Mouse (Mus musculus) CD4-positive, CD25-positive, alpha-beta regulatory T cell, adult 4 months (primary cell): Measurements from ENCODE around the gene Pkig. TPM values are rescaled to one million over a fixed set of nuclear protein-coding genes. Genes with fewer than 3 reads are reported as not detected.
A peak's percentile ranks its signal among the peaks of the same experiment; 100 is the strongest.
"Not testable (repeated sequence)": the region's sequence is repeated elsewhere in the genome, so short reads cannot be mapped to it uniquely, and the experiment has no call there.

Experiments used
- ATAC-seq: one replicate; pipeline ENCODE4 v1.8.0; 2017
- polyA plus RNA-seq, 2 experiments: library from polyadenylated mRNA; unstranded; fragments of 100-300 nt; shearing (Covaris generic); gene quantifications; one replicate each; pipeline ENCODE4 v1.2.1; 2017

Gene Pkig
- polyA plus RNA-seq, 2 experiments from 2014 or later, result 1.5 to 9.0 TPM

- ATAC-seq, result no peak
Observed at GRCm38 (mm10) chr2:163644047-163644446, 14.1 kb upstream of the Pkig start.

DNA sequence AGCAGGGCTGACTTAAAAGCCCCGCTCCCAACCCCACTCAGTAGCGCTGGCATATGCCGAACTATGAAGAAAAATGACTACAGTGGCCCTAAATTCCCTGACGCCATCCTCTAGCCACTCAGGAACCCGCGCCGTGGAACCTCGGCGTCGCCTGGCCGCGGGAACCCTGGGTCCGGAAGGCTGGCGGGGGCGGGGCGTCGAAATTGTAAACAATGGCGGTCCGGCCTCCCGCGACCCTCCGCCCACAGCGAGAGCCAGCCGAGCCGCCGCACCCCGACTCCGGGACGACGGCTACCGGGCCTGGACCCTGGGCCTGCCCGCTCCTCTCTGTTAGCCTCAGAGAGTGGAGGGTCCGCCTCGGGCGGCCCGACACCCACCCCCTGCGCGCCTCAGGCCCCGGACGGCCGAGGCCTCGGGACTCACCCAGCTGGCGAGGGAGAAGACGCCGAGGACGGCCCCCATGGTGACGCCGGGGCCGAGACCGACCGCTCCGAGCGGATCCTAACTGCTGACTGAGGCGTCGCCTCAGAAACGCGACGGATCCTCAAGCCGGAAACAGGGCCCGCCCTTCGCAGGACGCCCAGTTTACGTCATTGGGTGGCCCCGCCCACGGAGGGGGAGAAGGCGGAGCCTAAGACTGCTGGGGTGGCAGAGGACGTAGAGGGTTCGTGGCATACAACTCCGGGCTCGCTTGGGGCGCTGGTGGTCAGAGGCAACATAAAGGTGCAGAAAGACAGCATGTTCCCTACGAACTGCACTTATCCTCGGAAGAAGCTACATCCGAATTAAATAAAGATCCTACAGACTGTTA is 13.4 kb upstream of the Pkig start, which contains the start of gene Serinc3:
Gene Serinc3, minus strand, starts transcription at position 557 of the 811 bp plus-strand sequence.
- peak; percentile 86 for ATAC-seq

DNA sequence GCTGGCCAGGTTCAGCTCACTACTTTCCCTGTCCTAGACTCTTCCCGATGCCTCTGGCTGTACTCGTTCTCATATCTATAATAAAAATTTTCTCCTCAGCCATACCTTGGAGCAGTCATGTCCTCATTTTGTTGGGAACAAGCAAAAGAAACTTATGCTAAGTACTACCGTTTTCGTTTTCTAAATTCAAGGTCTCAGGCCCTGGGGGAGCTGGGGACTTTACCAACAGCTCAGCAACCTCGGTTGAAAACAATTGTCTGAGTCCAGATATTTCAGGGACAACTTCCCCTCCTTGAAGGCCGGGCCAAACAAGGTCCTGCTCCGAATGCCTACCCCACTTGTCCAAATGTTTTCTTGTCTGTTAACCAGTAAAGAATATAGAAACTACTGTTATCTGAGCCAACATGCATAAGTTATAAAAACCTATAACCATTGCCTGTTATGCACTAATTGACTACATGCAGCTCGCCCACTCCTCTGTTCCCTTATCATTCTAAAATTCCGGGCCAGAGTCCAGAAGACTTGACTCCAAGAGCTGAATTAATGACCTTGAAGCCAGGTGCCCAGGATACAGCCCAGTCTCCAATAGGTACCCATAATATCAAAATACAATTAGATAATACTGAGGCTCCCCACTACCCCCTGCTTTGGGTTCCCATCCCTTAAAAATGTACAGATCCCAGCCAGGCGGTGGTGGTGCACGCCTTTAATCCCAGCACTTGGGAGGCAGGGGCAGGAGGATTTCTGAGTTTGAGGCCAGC is 12.3 kb upstream of the Pkig start:
- ATAC-seq, result no peak

GRCm38 (mm10) chr2:163646461-163647080 is 11.6 kb upstream of the Pkig start:
- ATAC-seq, result no peak

GRCm38 (mm10) chr2:163655699-163656098 is 2.5 kb upstream of the Pkig start:
- ATAC-seq, result not testable (repeated sequence)

GRCm38 (mm10) chr2:163657486-163657885 is 700 bp upstream of the Pkig start:
- ATAC-seq, result no peak

GRCm38 (mm10) chr2:163658941-163659340 is 755 bp downstream of the Pkig start:
- peak; percentile 6 for ATAC-seq

- no peak for ATAC-seq
Observed at GRCm38 (mm10) chr2:163659431-163659830, 1.2 kb downstream of the Pkig start.

- ATAC-seq, result no peak
Observed at GRCm38 (mm10) chr2:163660103-163660701, 2.0 kb downstream of the Pkig start.

DNA sequence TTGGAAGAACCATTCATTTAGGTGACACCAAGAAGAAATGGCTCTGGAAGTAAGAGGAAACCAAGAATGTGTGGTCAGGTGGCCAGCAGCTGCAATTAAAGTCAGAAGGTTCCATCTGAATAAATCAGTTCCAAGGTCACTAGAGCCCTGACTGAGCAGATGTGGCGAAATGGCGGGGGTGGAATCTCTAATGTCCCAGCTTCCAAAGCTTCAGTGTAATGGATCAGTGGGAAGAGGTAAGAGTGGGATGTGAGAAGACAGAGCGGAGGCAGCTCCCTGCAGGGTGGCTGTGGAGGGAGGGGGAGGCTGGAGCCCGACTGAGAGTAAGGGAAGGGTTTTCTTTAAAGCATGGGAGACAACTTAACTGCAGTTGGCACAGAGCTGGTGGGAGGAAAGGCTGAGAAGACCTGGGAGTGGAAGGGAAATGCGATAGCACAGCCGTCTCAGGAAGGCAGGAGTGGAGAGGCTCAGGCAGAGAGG is 3.2 kb downstream of the Pkig start:
- ATAC-seq, result no peak

- ATAC-seq, result no peak
Observed at GRCm38 (mm10) chr2:163662076-163662475, 3.9 kb downstream of the Pkig start.

- ATAC-seq, result no peak
Observed at GRCm38 (mm10) chr2:163662698-163663221, 4.6 kb downstream of the Pkig start.

DNA sequence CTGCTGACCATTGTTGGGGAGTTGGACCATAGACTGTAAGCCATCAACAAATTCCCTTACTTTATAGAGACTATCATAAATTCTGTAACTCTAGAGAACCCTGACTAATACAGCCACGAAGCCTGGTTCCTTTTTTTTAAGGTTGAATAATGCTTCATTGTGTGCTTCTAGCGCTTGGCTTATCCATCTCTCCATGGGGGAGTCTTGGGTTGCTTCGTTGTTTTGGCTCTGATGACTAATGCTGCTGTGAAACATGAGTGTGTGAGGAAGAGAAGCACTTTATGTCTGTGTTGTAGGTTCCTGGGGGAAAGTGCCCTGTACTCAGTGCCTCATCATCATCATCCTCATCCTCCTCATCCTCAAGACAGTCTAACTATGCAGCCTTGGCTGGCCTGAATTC is 5.7 kb downstream of the Pkig start:
- ATAC-seq, result no peak

DNA sequence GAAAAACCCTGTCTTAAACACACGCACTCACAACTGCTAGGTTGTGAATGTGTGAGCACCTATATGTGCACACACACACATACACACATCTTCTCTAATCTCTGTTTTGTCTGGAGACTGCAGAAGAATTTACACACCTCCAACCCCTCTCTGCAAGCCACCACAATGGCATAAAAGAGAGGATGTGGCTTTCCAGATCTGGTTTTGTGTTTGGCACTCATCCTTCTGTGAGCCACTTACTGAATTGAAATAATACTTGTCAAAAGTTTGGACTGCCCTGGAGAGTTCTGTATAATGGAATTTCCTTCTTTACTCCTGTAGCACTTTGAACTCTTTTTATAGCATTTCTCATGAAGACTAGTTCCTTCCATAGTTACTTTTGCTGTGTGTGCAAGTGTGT is 8.9 kb downstream of the Pkig start:
- ATAC-seq, result no peak

GRCm38 (mm10) chr2:163670872-163671594 is 12.8 kb downstream of the Pkig start:
- ATAC-seq, result no peak

DNA sequence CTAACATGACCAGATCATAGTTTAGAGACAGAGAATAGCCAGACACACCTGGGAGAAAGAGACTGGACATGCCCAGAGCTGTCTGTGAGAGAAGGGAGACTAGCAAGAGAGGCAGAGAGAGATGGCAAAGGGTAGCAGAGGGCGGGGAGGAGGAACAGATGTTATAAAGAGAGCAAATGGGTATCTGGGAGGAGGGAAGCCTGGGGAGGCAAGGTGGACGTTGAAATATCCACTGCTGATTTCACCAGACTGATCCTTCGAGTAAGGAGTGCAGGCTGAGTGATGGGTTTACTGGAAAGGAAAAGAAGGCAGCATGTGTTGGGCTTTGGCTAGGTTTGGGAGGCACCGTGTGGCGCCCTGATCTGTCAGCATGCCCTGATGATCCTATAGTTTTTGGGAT is 16.2 kb downstream of the Pkig start:
- ATAC-seq, result no peak

DNA sequence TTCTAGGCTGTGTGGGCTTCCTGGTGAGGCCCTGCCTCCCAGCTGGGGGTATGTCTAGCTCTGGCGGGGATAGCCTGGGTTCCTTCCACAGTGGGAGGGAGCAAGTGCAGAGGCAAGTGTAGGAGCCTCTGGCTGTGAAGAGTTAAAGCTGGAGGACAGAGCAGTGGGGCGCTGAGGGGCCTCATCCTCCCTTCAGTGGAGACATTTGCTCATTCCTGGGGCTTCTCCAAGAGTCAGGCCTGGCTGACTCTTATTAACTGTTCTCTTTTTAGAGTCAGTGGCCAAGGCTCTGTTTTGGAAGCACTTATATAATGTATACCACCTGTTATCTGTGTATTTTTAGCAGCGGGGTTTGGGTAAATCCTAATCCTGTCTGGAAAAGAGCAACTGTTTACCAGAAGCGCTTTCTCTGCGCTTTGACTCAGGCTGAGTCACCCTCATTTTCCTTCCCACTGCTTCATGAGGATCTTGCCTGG is 17.0 kb downstream of the Pkig start:
- no peak for ATAC-seq

- ATAC-seq, result no peak
Observed at GRCm38 (mm10) chr2:163675662-163676061, 17.5 kb downstream of the Pkig start.

DNA sequence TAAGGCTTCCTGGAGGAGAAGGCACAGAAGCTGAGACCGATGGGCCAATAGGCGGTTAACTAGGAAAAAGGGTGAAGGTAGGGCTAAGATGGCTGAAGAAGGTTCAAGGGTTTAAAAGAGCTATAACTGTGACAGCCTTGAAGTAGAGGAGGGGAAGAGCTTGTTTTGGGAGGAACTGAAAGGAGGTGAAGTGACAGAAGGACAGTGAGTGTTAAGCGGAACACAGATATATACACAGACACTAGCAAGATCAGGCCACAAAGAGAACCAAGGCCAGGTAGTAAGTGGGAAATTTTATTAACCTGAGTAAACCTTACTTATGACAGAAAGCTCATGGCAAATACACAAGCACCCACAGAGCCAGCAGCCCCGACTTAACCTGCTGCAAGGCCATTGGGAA is 18.1 kb downstream of the Pkig start:
- ATAC-seq, result no peak

- no peak for ATAC-seq
Observed at GRCm38 (mm10) chr2:163676745-163677144, 18.6 kb downstream of the Pkig start.

DNA sequence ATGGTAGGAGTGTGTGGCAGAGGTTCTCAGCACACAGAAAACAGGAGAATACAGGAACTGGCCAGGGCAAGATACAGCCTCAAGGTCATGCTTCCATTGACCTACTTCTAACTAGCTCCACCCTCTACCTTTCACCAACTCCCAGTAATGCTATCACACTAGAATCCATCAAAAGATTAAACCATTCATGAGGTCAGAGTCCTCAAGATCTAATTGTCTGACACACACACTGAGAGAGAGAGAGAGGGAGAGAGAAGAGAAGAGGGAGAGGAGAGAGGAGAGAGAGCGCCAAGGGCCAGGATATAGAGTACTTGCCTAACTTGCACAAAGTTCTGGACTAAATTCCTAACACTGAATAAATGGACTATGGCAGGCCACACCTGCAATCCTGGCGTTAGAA is 24.2 kb downstream of the Pkig start:
- no peak for ATAC-seq

DNA sequence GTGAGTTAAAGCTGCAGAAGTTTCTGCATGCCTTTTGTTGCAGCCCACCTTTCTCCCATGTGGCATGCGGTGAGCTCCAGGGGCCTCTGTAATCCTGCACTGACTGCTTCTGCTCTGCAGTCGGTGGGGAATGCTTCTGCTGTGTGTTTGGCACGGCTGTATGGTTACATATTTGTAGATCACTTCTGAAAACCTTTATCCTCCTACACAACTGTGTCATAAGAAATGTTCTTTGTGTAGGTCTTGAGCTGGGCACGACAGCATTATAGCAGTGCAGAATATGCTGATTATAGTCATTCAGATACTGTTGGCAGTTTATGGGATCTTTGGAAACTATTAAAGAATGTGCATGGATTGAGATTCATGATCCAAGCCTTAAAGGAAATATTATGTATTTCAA is 27.1 kb downstream of the Pkig start:
- ATAC-seq, result no peak
